Mouse (Mus musculus): ENCODE measurements around the gene Gm3460.
"Not testable (repeated sequence)": the region's sequence is repeated elsewhere in the genome, so short reads cannot be mapped to it uniquely, and the experiment has no call there.

GRCm38 (mm10) chr14:6604551-6604950 is 17.7 kb downstream of the Gm3460 start:
- TF ChIP-seq CTCF, POLR2A (IDR thresholded peaks at IDR 0.05; ENCODE audit: extremely low read depth, insufficient read depth, low read length): not testable (repeated sequence)

Data from cortical plate, adult 2 months (tissue).